Comparison of ENCODE assay signal across 21 mouse cellular contexts in genomic region chr3:66537913-66538312, GRCm38 (mm10).
DNase-seq lines count a peak whose midpoint lies in the region; ATAC-seq and TF ChIP-seq lines count a peak whose summit lies in the region.
"Had no signal": no experiment of that assay in that cellular context is flagged by ENCODE, and none has a peak within 500 bp of the region (broad histone marks: within the 10 kb centered on the region; RNA-seq: fewer than 3 reads in every experiment).

No protein-coding gene starts in this region.

- WGBS in forebrain, embryonic 13.5 days, result 68% methylated on average over 7 of the region's 7 CpGs
- WGBS in forebrain, postnatal 0 days, result 57% methylated on average over 7 of the region's 7 CpGs
- 47% methylated on average over 7 of the region's 7 CpGs for WGBS in hindbrain, embryonic 15.5 days
- 29% methylated on average over 7 of the region's 7 CpGs for WGBS in midbrain, embryonic 13.5 days
- 57% methylated on average over 7 of the region's 7 CpGs for WGBS in neural tube, embryonic 15.5 days

- H3K4me1 ChIP-seq in forebrain, embryonic 13.5 days, result peaks cover 23% of the 10 kb centered on the region
- H3K4me1 ChIP-seq in forebrain, postnatal 0 days (ENCODE audit: insufficient read depth), result 0 out of 2 replicates have a peak, but pooled peaks cover 4% of the 10 kb centered on the region
- H3K4me1 ChIP-seq in hindbrain, embryonic 15.5 days (replicated peaks), result peaks cover 24% of the 10 kb centered on the region
- H3K4me1 ChIP-seq in midbrain, embryonic 13.5 days (replicated peaks), result peaks cover 35% of the 10 kb centered on the region
- H3K4me1 ChIP-seq in neural tube, embryonic 15.5 days, result peaks cover 28% of the 10 kb centered on the region
- H3K4me1 ChIP-seq: embryonic facial prominence, embryonic 15.5 days; intestine, embryonic 15.5 days; liver, embryonic 15.5 days had no signal

- H3K9me3 ChIP-seq in forebrain, embryonic 13.5 days (replicated peaks), result no peaks in the 10 kb centered on the region; the same call in 1 of the 2 replicates
- H3K9me3 ChIP-seq in forebrain, postnatal 0 days (ENCODE audit: low read length), result peaks cover 4% of the 10 kb centered on the region; the same call in 1 of the 2 replicates
- H3K9me3 ChIP-seq in hindbrain, embryonic 15.5 days, result no peaks in the 10 kb centered on the region; the same call in 1 of the 2 replicates
- H3K9me3 ChIP-seq in midbrain, embryonic 13.5 days, result peaks cover 5% of the 10 kb centered on the region; the same call in 1 of the 2 replicates
- no peaks in the 10 kb centered on the region; the same call in 1 of the 2 replicates for H3K9me3 ChIP-seq in neural tube, embryonic 15.5 days (replicated peaks)
- H3K9me3 ChIP-seq: embryonic facial prominence, embryonic 15.5 days; G1E; intestine, embryonic 15.5 days; liver, embryonic 15.5 days had no signal

- H3K27ac ChIP-seq in forebrain, embryonic 13.5 days, result no peak overlapping the region; the same call in 1 of the 2 replicates
- no peak overlapping the region for H3K27ac ChIP-seq in forebrain, postnatal 0 days (ENCODE audit: low read depth, low read length)
- peak overlapping the region; percentile 31; the same call in 1 of the 2 replicates for H3K27ac ChIP-seq in hindbrain, embryonic 15.5 days (replicated peaks)
- H3K27ac ChIP-seq in midbrain, embryonic 13.5 days, result peak overlapping the region; percentile 79
- peak overlapping the region; percentile 58; the same call in 1 of the 2 replicates for H3K27ac ChIP-seq in neural tube, embryonic 15.5 days (replicated peaks)
- H3K27ac ChIP-seq: embryonic facial prominence, embryonic 15.5 days; intestine, embryonic 15.5 days; limb, embryonic 13.5 days; liver, embryonic 15.5 days had no signal

- H3K4me2 ChIP-seq in forebrain, embryonic 13.5 days, result no peak overlapping the region
- no peak overlapping the region for H3K4me2 ChIP-seq in forebrain, postnatal 0 days (ENCODE audit: low read depth)
- H3K4me2 ChIP-seq in hindbrain, embryonic 15.5 days, result no peak overlapping the region
- peak overlapping the region; percentile 17; the same call in 1 of the 2 replicates for H3K4me2 ChIP-seq in midbrain, embryonic 13.5 days (replicated peaks)
- no peak overlapping the region for H3K4me2 ChIP-seq in neural tube, embryonic 15.5 days
- H3K4me2 ChIP-seq: embryonic facial prominence, embryonic 15.5 days; intestine, embryonic 15.5 days; limb, embryonic 13.5 days; liver, embryonic 15.5 days had no signal

- H3K4me3 ChIP-seq in forebrain, embryonic 13.5 days, result no peak overlapping the region
- no peak overlapping the region for H3K4me3 ChIP-seq in forebrain, postnatal 0 days (ENCODE audit: low read depth, low read length)
- no peak overlapping the region for H3K4me3 ChIP-seq in hindbrain, embryonic 15.5 days
- no peak overlapping the region for H3K4me3 ChIP-seq in midbrain, embryonic 13.5 days (replicated peaks)
- no peak overlapping the region for H3K4me3 ChIP-seq in neural tube, embryonic 15.5 days (replicated peaks)
- H3K4me3 ChIP-seq: embryonic facial prominence, embryonic 15.5 days; intestine, embryonic 15.5 days; limb, embryonic 13.5 days; liver, embryonic 15.5 days had no signal

- H3K9ac ChIP-seq in forebrain, embryonic 13.5 days, result no peak overlapping the region
- no peak overlapping the region for H3K9ac ChIP-seq in forebrain, postnatal 0 days
- no peak overlapping the region for H3K9ac ChIP-seq in hindbrain, embryonic 15.5 days
- no peak overlapping the region for H3K9ac ChIP-seq in midbrain, embryonic 13.5 days (replicated peaks)
- H3K9ac ChIP-seq in neural tube, embryonic 15.5 days (replicated peaks), result no peak overlapping the region
- H3K9ac ChIP-seq: embryonic facial prominence, embryonic 15.5 days; intestine, embryonic 15.5 days; limb, embryonic 13.5 days; liver, embryonic 15.5 days had no signal

- peak; percentile 46; the same call in 1 of the 2 replicates for ATAC-seq in forebrain, embryonic 13.5 days
- no peak for ATAC-seq in forebrain, postnatal 0 days
- no peak for ATAC-seq in hindbrain, embryonic 15.5 days (ENCODE audit: low FRiP score, low read depth)
- ATAC-seq in midbrain, embryonic 13.5 days, result peak; percentile 69
- ATAC-seq in neural tube, embryonic 15.5 days (ENCODE audit: low FRiP score), result no peak
- ATAC-seq: intestine, embryonic 15.5 days; lung, postnatal 0 days had no signal

- no peak for DNase-seq in forebrain, postnatal 0 days
- no peak for DNase-seq in embryo, embryonic 10 days (ENCODE audit: low spot score)
- no peak for DNase-seq in urinary bladder, adult 18-20 months (ENCODE audit: low spot score in 2 of 2)
- DNase-seq: adrenal gland, postnatal 14 days; cerebellum, adult 11 months; cerebellum, postnatal 14 days; gastrocnemius, postnatal 14 days; heart, adult 18-20 months; heart, postnatal 36 days; right cerebral cortex, adult 18-20 months; thymus, postnatal 14 days had no signal

- H3K27me3 ChIP-seq in forebrain, embryonic 13.5 days, result peaks cover 9% of the 10 kb centered on the region; the same call in 1 of the 2 replicates
- no peaks in the 10 kb centered on the region for H3K27me3 ChIP-seq in forebrain, postnatal 0 days (ENCODE audit: insufficient read depth, low read length)
- H3K27me3 ChIP-seq in hindbrain, embryonic 15.5 days, result no peaks in the 10 kb centered on the region
- H3K27me3 ChIP-seq in midbrain, embryonic 13.5 days, result no peaks in the 10 kb centered on the region
- no peaks in the 10 kb centered on the region for H3K27me3 ChIP-seq in neural tube, embryonic 15.5 days (replicated peaks)
- H3K27me3 ChIP-seq: embryonic facial prominence, embryonic 15.5 days; intestine, embryonic 15.5 days; liver, embryonic 15.5 days had no signal

- TF ChIP-seq CTCF in forebrain, postnatal 0 days (IDR thresholded peaks at IDR 0.05; ENCODE audit: low read depth), result no peak

- H3K36me3 ChIP-seq in forebrain, embryonic 13.5 days (ENCODE audit: poor library complexity, severe bottlenecking), result no peaks in the 10 kb centered on the region
- no peaks in the 10 kb centered on the region for H3K36me3 ChIP-seq in forebrain, postnatal 0 days (ENCODE audit: insufficient read depth)
- H3K36me3 ChIP-seq in hindbrain, embryonic 15.5 days, result no peaks in the 10 kb centered on the region
- H3K36me3 ChIP-seq in midbrain, embryonic 13.5 days, result no peaks in the 10 kb centered on the region
- H3K36me3 ChIP-seq in neural tube, embryonic 15.5 days, result no peaks in the 10 kb centered on the region
- H3K36me3 ChIP-seq: embryonic facial prominence, embryonic 15.5 days; G1E; intestine, embryonic 15.5 days; limb, embryonic 13.5 days; liver, embryonic 15.5 days had no signal

Comparison
In these comparisons a context has a peak if more than half of its experiments do, and no peak if none do; other contexts are left out.
1. ATAC-seq: peak in forebrain, embryonic 13.5 days (single experiment) and midbrain, embryonic 13.5 days (single experiment); none in forebrain, postnatal 0 days (single experiment), hindbrain, embryonic 15.5 days (single experiment) and neural tube, embryonic 15.5 days (single experiment).
2. H3K27ac ChIP-seq: peak in hindbrain, embryonic 15.5 days (single experiment), midbrain, embryonic 13.5 days (single experiment) and neural tube, embryonic 15.5 days (single experiment); none in forebrain, embryonic 13.5 days (single experiment) and forebrain, postnatal 0 days (single experiment).